Mouse (Mus musculus): ENCODE measurements at regions not wholly inside any gene's neighbourhood (a gene's known extent, or its start where the extent isn't known, plus 50 kb on each side); places are given as distances from the start of the nearest gene placed in this dataset.

GRCm38 (mm10) chr16:5371175-5371893, 115.6 kb upstream of the Eef2kmt start:
- TF ChIP-seq CTCF (IDR thresholded peaks at IDR 0.05; ENCODE audit: low read depth, low read length) (no peak), TAL1 (conservative IDR thresholded peaks at IDR 0.05; ENCODE audit: low read depth, low read length) (no peak)

Data from G1E (cell line).